Mouse (Mus musculus): Measurements from ENCODE around the gene Elp5. TPM values are rescaled to one million over a fixed set of nuclear protein-coding genes. Genes with fewer than 3 reads are reported as not detected.

The Elp5 gene
- polyA plus RNA-seq, 1 experiment = 11.0 TPM

DNA sequence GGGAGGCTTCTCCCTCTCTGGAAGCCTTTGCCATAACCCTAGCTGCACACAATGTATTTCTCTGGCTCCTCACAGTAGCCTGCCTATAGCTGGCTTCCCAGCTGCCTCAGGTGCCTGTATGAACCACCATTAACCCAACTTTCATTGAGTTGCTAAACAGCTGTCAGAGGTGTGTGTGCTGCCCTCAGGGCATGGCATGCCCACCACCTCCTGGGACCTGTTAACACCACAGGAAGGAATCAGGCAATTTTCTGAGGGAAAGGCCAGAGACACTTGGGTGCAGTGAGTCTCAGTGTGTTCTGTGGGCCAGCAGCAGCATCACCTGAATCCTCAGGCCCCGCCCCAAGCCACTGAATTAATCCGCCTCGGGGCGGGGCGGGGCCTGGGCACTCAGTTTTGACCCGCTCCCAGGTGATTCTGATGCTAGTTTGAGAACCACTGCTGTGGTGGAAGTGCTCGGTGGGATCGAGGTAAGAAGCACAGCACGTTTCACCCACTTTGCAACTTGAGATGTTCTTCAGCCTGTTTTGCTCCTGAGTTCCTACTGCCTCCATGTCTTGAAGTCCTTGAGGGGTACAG is 43.8 kb downstream of the Elp5 start:
- peaks cover 88% of the 10 kb centered on the region for H3K27me3 ChIP-seq (replicated peaks)
- TF ChIP-seq GATA1 (IDR thresholded peaks at IDR 0.05; ENCODE audit: borderline replicate concordance, low read length) (no peak), FLI1 (IDR thresholded peaks at IDR 0.05; ENCODE audit: low read length) (no peak)
- no peaks in the 10 kb centered on the region for H3K9me3 ChIP-seq
- H3K4me3 ChIP-seq (replicated peaks) = no peak overlapping the region
- H3K4me1 ChIP-seq = peaks cover 34% of the 10 kb centered on the region
- H3K36me3 ChIP-seq (replicated peaks; ENCODE audit: low read length) = no peaks in the 10 kb centered on the region

DNA sequence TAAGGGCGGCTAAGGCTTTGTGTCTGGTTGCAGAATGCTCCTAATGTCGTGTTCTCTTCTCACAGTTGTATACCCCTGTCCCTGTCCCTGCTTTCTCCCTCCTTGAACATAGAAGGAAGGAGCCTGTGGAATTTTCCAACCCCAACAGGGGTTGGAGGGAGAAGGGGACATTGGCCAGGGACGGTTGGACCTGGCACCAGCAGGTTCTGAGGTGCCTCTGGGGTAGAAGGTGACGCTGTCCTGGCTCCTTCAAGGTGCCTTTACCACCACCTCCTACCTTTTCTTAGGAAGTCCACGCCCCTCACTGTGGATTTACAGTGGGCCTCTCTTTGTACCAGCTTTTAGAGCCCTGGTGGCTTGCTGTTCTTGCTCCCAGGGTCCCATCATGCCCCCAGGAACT is 44.5 kb downstream of the Elp5 start:
- H3K9me3 ChIP-seq = no peaks in the 10 kb centered on the region
- no peak for TF ChIP-seq FLI1 (IDR thresholded peaks at IDR 0.05; ENCODE audit: low read length)
- no peak for TF ChIP-seq GATA1 (IDR thresholded peaks at IDR 0.05; ENCODE audit: borderline replicate concordance, low read length)
- H3K27me3 ChIP-seq (replicated peaks) = peaks cover 81% of the 10 kb centered on the region
- H3K4me3 ChIP-seq (replicated peaks) = no peak overlapping the region
- H3K36me3 ChIP-seq (replicated peaks; ENCODE audit: low read length) = no peaks in the 10 kb centered on the region
- peaks cover 34% of the 10 kb centered on the region for H3K4me1 ChIP-seq

DNA sequence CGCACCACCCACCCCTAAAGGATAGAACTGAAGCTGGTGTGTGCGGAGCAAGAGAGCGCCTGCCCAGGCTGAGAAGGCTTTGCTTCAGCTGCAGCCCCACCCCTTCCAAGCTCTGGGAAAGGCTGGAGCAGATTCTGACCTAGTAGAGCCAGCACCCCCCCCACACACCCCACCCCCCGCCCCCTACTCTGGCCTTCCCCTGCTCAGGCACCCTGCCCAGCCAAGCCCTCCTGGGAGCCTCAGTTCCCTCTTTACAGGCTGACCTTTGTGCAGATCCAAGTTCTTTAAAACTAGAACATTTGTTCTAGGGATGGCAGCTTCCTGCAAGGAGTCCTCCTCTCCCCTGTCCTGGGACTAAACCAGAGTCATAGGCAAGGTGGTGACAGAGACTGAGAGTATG is 44.9 kb downstream of the Elp5 start:
- H3K36me3 ChIP-seq (replicated peaks; ENCODE audit: low read length) = no peaks in the 10 kb centered on the region
- no peak overlapping the region for H3K4me3 ChIP-seq (replicated peaks)
- H3K27me3 ChIP-seq (replicated peaks) = peaks cover 77% of the 10 kb centered on the region
- H3K4me1 ChIP-seq = peaks cover 38% of the 10 kb centered on the region
- TF ChIP-seq GATA1 (IDR thresholded peaks at IDR 0.05; ENCODE audit: borderline replicate concordance, low read length) (no peak), FLI1 (IDR thresholded peaks at IDR 0.05; ENCODE audit: low read length) (no peak)
- no peaks in the 10 kb centered on the region for H3K9me3 ChIP-seq

GRCm38 (mm10) chr11:69936714-69937347 is 45.5 kb downstream of the Elp5 start:
- no peaks in the 10 kb centered on the region for H3K9me3 ChIP-seq
- no peaks in the 10 kb centered on the region for H3K36me3 ChIP-seq (replicated peaks; ENCODE audit: low read length)
- H3K4me3 ChIP-seq (replicated peaks) = no peak overlapping the region
- H3K4me1 ChIP-seq = peaks cover 44% of the 10 kb centered on the region
- no peak for TF ChIP-seq FLI1 (IDR thresholded peaks at IDR 0.05; ENCODE audit: low read length)
- peaks cover 72% of the 10 kb centered on the region for H3K27me3 ChIP-seq (replicated peaks)

DNA sequence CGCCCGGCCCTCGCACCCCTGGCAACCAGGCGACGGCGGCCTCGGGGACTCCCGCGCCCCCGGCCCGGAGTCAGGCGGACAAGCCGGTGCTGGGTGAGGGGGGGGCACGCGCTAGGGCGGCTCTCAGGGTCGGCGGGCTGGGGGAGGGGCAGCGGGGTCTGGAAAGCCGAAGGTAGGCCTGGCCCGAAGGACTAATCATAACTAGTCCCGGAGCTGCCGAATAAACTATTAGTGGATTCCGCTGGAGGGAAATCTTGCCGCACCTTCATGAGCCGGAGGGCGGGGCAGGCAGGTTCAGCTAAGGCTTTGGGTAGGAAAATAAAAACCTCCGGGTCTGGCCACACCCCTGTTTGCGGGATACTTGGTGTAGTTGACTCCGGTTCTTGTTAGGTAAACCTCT is 46.2 kb downstream of the Elp5 start:
- Histone ChIP-seq H3K27me3 (replicated peaks) (peaks cover 69% of the 10 kb centered on the region), H3K36me3 (replicated peaks; ENCODE audit: low read length) (no peaks in the 10 kb centered on the region), H3K9me3 (no peaks in the 10 kb centered on the region), H3K4me3 (replicated peaks) (peak overlapping the region; percentile 90), H3K4me1 (peaks cover 51% of the 10 kb centered on the region)
- TF ChIP-seq GATA1 (IDR thresholded peaks at IDR 0.05; ENCODE audit: borderline replicate concordance, low read length) = no peak
- TF ChIP-seq FLI1 (IDR thresholded peaks at IDR 0.05; ENCODE audit: low read length) = no peak

DNA sequence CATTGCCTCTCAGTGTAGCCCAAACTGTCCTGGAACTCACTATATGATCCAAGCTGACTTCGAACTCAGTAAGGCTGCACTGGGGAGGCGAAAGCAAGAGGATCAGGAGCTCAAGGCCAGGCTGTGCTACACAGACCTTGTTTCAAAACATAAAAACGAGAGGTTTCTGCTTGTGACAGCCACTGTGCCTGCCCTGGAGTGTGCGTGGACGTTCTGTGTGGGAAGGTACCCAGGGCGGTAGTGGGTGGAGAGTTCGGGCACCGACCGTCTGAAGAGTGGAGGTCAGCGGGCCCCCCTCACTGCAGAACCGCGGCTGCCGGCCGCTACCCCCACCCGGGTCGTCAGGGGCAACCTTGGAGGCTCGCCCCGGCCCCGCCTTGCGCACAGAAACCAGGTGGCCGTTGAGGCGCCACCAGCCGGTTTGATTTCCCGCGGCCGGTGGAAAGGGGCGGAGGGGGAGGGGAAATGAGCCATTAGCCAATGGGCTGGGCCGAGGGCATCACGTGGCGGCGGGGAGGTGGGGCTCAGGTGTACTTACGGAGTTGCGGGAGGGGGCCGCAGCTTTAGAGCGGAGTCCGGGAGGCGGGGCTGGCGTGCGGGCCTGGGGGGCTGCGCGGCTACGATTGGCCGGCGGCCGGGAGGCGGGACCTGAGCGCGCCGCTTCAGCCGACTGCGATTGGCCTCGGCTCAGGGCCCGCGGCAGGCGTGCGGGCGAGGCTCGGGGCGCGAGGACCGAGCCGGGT is 47.0 kb downstream of the Elp5 start, which contains the start of gene Ybx2:
Gene Ybx2, plus strand, starts transcription at position 660 of the 743 bp plus-strand sequence.
- Histone ChIP-seq H3K27me3 (replicated peaks) (peaks cover 61% of the 10 kb centered on the region), H3K4me1 (peaks cover 54% of the 10 kb centered on the region), H3K4me3 (replicated peaks) (peak within 1 kb of the TSS; percentile 90)

DNA sequence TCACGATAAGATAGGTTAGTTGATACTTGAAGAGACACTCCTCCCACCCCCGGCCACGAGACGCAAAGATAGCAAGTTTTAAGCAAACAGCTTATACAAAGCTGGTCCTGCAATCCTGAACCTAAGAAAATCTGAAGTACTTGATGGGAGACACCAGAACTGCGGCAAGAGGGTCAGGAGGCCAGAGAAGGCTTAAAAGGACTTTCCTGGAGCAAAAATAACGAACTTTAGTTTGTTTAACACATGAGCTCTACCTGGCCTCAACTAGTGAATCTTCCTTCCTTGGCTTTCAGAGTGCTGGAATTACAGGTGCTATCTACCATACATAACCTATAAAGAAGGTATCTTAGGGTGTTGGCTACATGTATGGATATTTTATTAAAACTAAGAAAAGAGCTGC is 47.6 kb downstream of the Elp5 start:
- Histone ChIP-seq H3K9me3 (no peaks in the 10 kb centered on the region), H3K27me3 (replicated peaks) (peaks cover 55% of the 10 kb centered on the region), H3K4me1 (peaks cover 54% of the 10 kb centered on the region), H3K4me3 (replicated peaks) (no peak overlapping the region), H3K36me3 (replicated peaks; ENCODE audit: low read length) (no peaks in the 10 kb centered on the region)
- TF ChIP-seq GATA1 (IDR thresholded peaks at IDR 0.05; ENCODE audit: borderline replicate concordance, low read length) = no peak
- no peak for TF ChIP-seq FLI1 (IDR thresholded peaks at IDR 0.05; ENCODE audit: low read length)

More for the DNA sequence above, 47.0 kb downstream of the Elp5 start, which contains the start of gene Ybx2:
- TF ChIP-seq GATA1 (IDR thresholded peaks at IDR 0.05; ENCODE audit: borderline replicate concordance, low read length) = no peak
- TF ChIP-seq FLI1 (IDR thresholded peaks at IDR 0.05; ENCODE audit: low read length) = no peak
- Histone ChIP-seq H3K36me3 (replicated peaks; ENCODE audit: low read length) (no peaks in the 10 kb centered on the region), H3K9me3 (no peaks in the 10 kb centered on the region)

DNA sequence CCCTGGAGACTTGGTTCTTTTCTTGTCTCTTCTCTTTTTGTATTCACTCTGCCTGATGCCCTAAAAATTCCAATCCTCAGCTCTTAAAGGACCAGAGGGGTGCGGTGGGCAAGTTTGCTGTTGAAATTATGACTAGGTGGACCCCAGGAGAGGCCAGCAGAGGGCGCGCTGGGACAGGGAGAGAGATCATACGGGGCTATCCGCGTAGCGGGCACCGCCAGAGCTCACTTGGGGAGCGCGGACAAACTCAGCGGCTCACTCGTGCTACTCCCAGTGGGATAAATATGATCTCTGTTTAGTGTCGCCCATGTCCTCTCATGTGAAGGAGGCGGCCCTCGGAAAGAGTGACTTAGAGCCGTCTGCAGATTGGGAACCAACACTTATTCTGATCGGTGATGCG is 48.1 kb downstream of the Elp5 start:
- Histone ChIP-seq H3K9me3 (no peaks in the 10 kb centered on the region), H3K27me3 (replicated peaks) (peaks cover 50% of the 10 kb centered on the region), H3K4me1 (peaks cover 54% of the 10 kb centered on the region), H3K4me3 (replicated peaks) (peak overlapping the region; percentile 85), H3K36me3 (replicated peaks; ENCODE audit: low read length) (no peaks in the 10 kb centered on the region)
- TF ChIP-seq FLI1 (IDR thresholded peaks at IDR 0.05; ENCODE audit: low read length) = no peak

- Histone ChIP-seq H3K4me3 (replicated peaks) (no peak overlapping the region), H3K36me3 (replicated peaks; ENCODE audit: low read length) (no peaks in the 10 kb centered on the region), H3K9me3 (no peaks in the 10 kb centered on the region), H3K27me3 (replicated peaks) (peaks cover 39% of the 10 kb centered on the region), H3K4me1 (peaks cover 54% of the 10 kb centered on the region)
- TF ChIP-seq FLI1 (IDR thresholded peaks at IDR 0.05; ENCODE audit: low read length) (no peak), GATA1 (IDR thresholded peaks at IDR 0.05; ENCODE audit: borderline replicate concordance, low read length) (no peak)
These were observed 49.3 kb downstream of the Elp5 start for GRCm38 (mm10) chr11:69933066-69933465.

GRCm38 (mm10) chr11:69932254-69932653 is 50.1 kb downstream of the Elp5 start:
- H3K27me3 ChIP-seq (replicated peaks) = peaks cover 31% of the 10 kb centered on the region
- no peaks in the 10 kb centered on the region for H3K9me3 ChIP-seq
- TF ChIP-seq FLI1 (IDR thresholded peaks at IDR 0.05; ENCODE audit: low read length) (no peak), GATA1 (IDR thresholded peaks at IDR 0.05; ENCODE audit: borderline replicate concordance, low read length) (no peak)
- H3K4me1 ChIP-seq = peaks cover 54% of the 10 kb centered on the region
- no peak overlapping the region for H3K4me3 ChIP-seq (replicated peaks)
- no peaks in the 10 kb centered on the region for H3K36me3 ChIP-seq (replicated peaks; ENCODE audit: low read length)
